Mouse (Mus musculus): ENCODE data around the gene Slc17a3. TPM values are rescaled to one million over a fixed set of nuclear protein-coding genes. Genes with fewer than 3 reads are reported as not detected.

Gene Slc17a3
- polyA plus RNA-seq, 1 experiment from 2014 or later: 0.18 TPM

GRCm38 (mm10) chr13:23887026-23887725 is 47.9 kb downstream of the Slc17a3 start:
- no peak for ATAC-seq (ENCODE audit: low FRiP score, low read depth)
- Histone ChIP-seq H3K9ac (no peak overlapping the region), H3K36me3 (no peaks in the 10 kb centered on the region), H3K4me3 (no peak overlapping the region), H3K27ac (no peak overlapping the region), H3K4me1 (no peaks in the 10 kb centered on the region), H3K9me3 (no peaks in the 10 kb centered on the region), H3K4me2 (replicated peaks) (no peak overlapping the region), H3K27me3 (replicated peaks) (no peaks in the 10 kb centered on the region)
- 86% methylated on average over 3 of the region's 3 CpGs for WGBS

- H3K9ac ChIP-seq: no peak overlapping the region
- H3K4me1 ChIP-seq: peaks cover 5% of the 10 kb centered on the region; the same call in 1 of the 2 replicates
- H3K36me3 ChIP-seq: no peaks in the 10 kb centered on the region
- no peak for ATAC-seq (ENCODE audit: low FRiP score, low read depth)
- no peaks in the 10 kb centered on the region for H3K9me3 ChIP-seq
- H3K4me2 ChIP-seq (replicated peaks): no peak overlapping the region
- no peak overlapping the region for H3K4me3 ChIP-seq
- no peak overlapping the region for H3K27ac ChIP-seq
- no peaks in the 10 kb centered on the region for H3K27me3 ChIP-seq (replicated peaks)
- WGBS: 61% methylated on average over 6 of the region's 6 CpGs
Measured at GRCm38 (mm10) chr13:23889011-23889605, 49.9 kb downstream of the Slc17a3 start.

GRCm38 (mm10) chr13:23892592-23893268 is 53.5 kb downstream of the Slc17a3 start:
- no peaks in the 10 kb centered on the region for H3K9me3 ChIP-seq
- no peak overlapping the region; the same call in 1 of the 2 replicates for H3K4me2 ChIP-seq (replicated peaks)
- H3K36me3 ChIP-seq: no peaks in the 10 kb centered on the region
- H3K4me1 ChIP-seq: peaks cover 5% of the 10 kb centered on the region; the same call in 1 of the 2 replicates
- H3K27me3 ChIP-seq (replicated peaks): no peaks in the 10 kb centered on the region
- no peak overlapping the region for H3K4me3 ChIP-seq
- ATAC-seq (ENCODE audit: low FRiP score, low read depth): 0 out of 2 replicates have a peak, but pooled peaks have one; percentile 41
- 18% methylated on average over 9 of the region's 9 CpGs for WGBS
- no peak overlapping the region for H3K9ac ChIP-seq
- no peak overlapping the region for H3K27ac ChIP-seq

- no peak for ATAC-seq (ENCODE audit: low FRiP score, low read depth)
- H3K9me3 ChIP-seq: no peaks in the 10 kb centered on the region
Measured at GRCm38 (mm10) chr13:23893269-23893593, 54.0 kb downstream of the Slc17a3 start.

GRCm38 (mm10) chr13:23898242-23898641 is 59.0 kb downstream of the Slc17a3 start:
- Histone ChIP-seq H3K4me3 (no peak overlapping the region), H3K27me3 (replicated peaks) (no peaks in the 10 kb centered on the region), H3K27ac (no peak overlapping the region), H3K36me3 (no peaks in the 10 kb centered on the region), H3K9ac (no peak overlapping the region), H3K9me3 (no peaks in the 10 kb centered on the region), H3K4me2 (replicated peaks) (no peak overlapping the region), H3K4me1 (peaks cover 2% of the 10 kb centered on the region; the same call in 1 of the 2 replicates)
- ATAC-seq (ENCODE audit: low FRiP score, low read depth): no peak
- WGBS: 73% methylated on average over 6 of the region's 6 CpGs

More at GRCm38 (mm10) chr13:23893269-23893593, 54.0 kb downstream of the Slc17a3 start:
- Histone ChIP-seq H3K27ac (no peak overlapping the region), H3K4me2 (replicated peaks) (no peak overlapping the region; the same call in 1 of the 2 replicates), H3K4me3 (no peak overlapping the region), H3K4me1 (peaks cover 5% of the 10 kb centered on the region; the same call in 1 of the 2 replicates), H3K9ac (no peak overlapping the region), H3K36me3 (no peaks in the 10 kb centered on the region), H3K27me3 (replicated peaks) (no peaks in the 10 kb centered on the region)
- WGBS: 22% methylated on average over 4 of the region's 4 CpGs

GRCm38 (mm10) chr13:23906906-23907305 is 67.7 kb downstream of the Slc17a3 start:
- no peak overlapping the region for H3K9ac ChIP-seq
- H3K27me3 ChIP-seq (replicated peaks): no peaks in the 10 kb centered on the region
- H3K4me2 ChIP-seq (replicated peaks): no peak overlapping the region
- no peaks in the 10 kb centered on the region for H3K36me3 ChIP-seq
- H3K9me3 ChIP-seq: no peaks in the 10 kb centered on the region
- no peaks in the 10 kb centered on the region for H3K4me1 ChIP-seq
- 95% methylated on average over 5 of the region's 5 CpGs for WGBS
- H3K27ac ChIP-seq: no peak overlapping the region
- ATAC-seq (ENCODE audit: low FRiP score, low read depth): no peak
- H3K4me3 ChIP-seq: no peak overlapping the region

- no peak overlapping the region for H3K4me3 ChIP-seq
- 84% methylated on average over 5 of the region's 5 CpGs for WGBS
- H3K4me1 ChIP-seq: no peaks in the 10 kb centered on the region
- no peak for ATAC-seq (ENCODE audit: low FRiP score, low read depth)
- H3K36me3 ChIP-seq: no peaks in the 10 kb centered on the region
- no peak overlapping the region for H3K9ac ChIP-seq
- no peak overlapping the region for H3K27ac ChIP-seq
- H3K4me2 ChIP-seq (replicated peaks): no peak overlapping the region
- H3K27me3 ChIP-seq (replicated peaks): no peaks in the 10 kb centered on the region
- H3K9me3 ChIP-seq: no peaks in the 10 kb centered on the region
Measured at GRCm38 (mm10) chr13:23910121-23910520, 70.9 kb downstream of the Slc17a3 start.

Other genes starting within 250 kb of the Slc17a3 start
- gene Hist1h2be, start 218.3 kb upstream of the Slc17a3 start, polyA plus RNA-seq (2016; fragmentation: Nextera tagmentation; extraction: Ambion mirVana): 1.9 and 2.1 TPM in 2 replicates
- 12.8 and 20.3 TPM in 2 replicates for gene Hist1h1e, start 216.9 kb upstream of the Slc17a3 start, polyA plus RNA-seq (2016; fragmentation: Nextera tagmentation; extraction: Ambion mirVana)
- gene Hist1h2ac, start 155.5 kb upstream of the Slc17a3 start, polyA plus RNA-seq (2016; fragmentation: Nextera tagmentation; extraction: Ambion mirVana): 0.66 and 0.74 TPM in 2 replicates
- gene Hist1h2bc, start 155.2 kb upstream of the Slc17a3 start, polyA plus RNA-seq (2016; fragmentation: Nextera tagmentation; extraction: Ambion mirVana): 28.0 and 29.4 TPM in 2 replicates
- gene Hist1h1t, start 143.6 kb upstream of the Slc17a3 start, polyA plus RNA-seq (2016; fragmentation: Nextera tagmentation; extraction: Ambion mirVana): 0.23 TPM in 1 of 2 replicates, not detected in the other
- gene Hist1h4c, start 141.0 kb upstream of the Slc17a3 start, polyA plus RNA-seq (2016; fragmentation: Nextera tagmentation; extraction: Ambion mirVana): 5.1 and 7.8 TPM in 2 replicates
- gene Hfe, start 128.6 kb upstream of the Slc17a3 start, polyA plus RNA-seq (2016; fragmentation: Nextera tagmentation; extraction: Ambion mirVana): 3.9 TPM in 2 replicates
- gene Hist1h1c, start 100.6 kb upstream of the Slc17a3 start, polyA plus RNA-seq (2016; fragmentation: Nextera tagmentation; extraction: Ambion mirVana): 13.3 and 13.6 TPM in 2 replicates
- gene Hist1h3c, start 93.8 kb upstream of the Slc17a3 start, polyA plus RNA-seq (2016; fragmentation: Nextera tagmentation; extraction: Ambion mirVana): 6.8 and 7.4 TPM in 2 replicates
- gene Hist1h2bb, start 92.7 kb upstream of the Slc17a3 start, polyA plus RNA-seq (2016; fragmentation: Nextera tagmentation; extraction: Ambion mirVana): 1.3 and 1.7 TPM in 2 replicates
- gene Hist1h2ab, start 88.3 kb upstream of the Slc17a3 start, polyA plus RNA-seq (2016; fragmentation: Nextera tagmentation; extraction: Ambion mirVana): 28.5 and 44.2 TPM in 2 replicates
- gene Hist1h3b, start 87.2 kb upstream of the Slc17a3 start, polyA plus RNA-seq (2016; fragmentation: Nextera tagmentation; extraction: Ambion mirVana): 5.8 and 10.0 TPM in 2 replicates
- 4.5 and 6.1 TPM in 2 replicates for gene Hist1h4b, start 82.4 kb upstream of the Slc17a3 start, polyA plus RNA-seq (2016; fragmentation: Nextera tagmentation; extraction: Ambion mirVana)
- 1.0 TPM in 1 of 2 replicates, not detected in the other for gene Hist1h4a, start 78.2 kb upstream of the Slc17a3 start, polyA plus RNA-seq (2016; fragmentation: Nextera tagmentation; extraction: Ambion mirVana)
- 3.5 and 3.6 TPM in 2 replicates for gene Hist1h3a, start 77.0 kb upstream of the Slc17a3 start, polyA plus RNA-seq (2016; fragmentation: Nextera tagmentation; extraction: Ambion mirVana)
- gene Hist1h1a, start 75.8 kb upstream of the Slc17a3 start, polyA plus RNA-seq (2016; fragmentation: Nextera tagmentation; extraction: Ambion mirVana): 1.5 and 3.0 TPM in 2 replicates
- not detected in 2 replicates for gene Trim38, start 69.5 kb upstream of the Slc17a3 start, polyA plus RNA-seq (2016; fragmentation: Nextera tagmentation; extraction: Ambion mirVana)
- gene Slc17a2, start 32.4 kb upstream of the Slc17a3 start, polyA plus RNA-seq (2016; fragmentation: Nextera tagmentation; extraction: Ambion mirVana): not detected in 2 replicates
- gene Slc17a1, start 28.3 kb downstream of the Slc17a3 start, polyA plus RNA-seq (2016; fragmentation: Nextera tagmentation; extraction: Ambion mirVana): not detected in 2 replicates
- gene Slc17a4, start 75.6 kb downstream of the Slc17a3 start, polyA plus RNA-seq (2016; fragmentation: Nextera tagmentation; extraction: Ambion mirVana): 0.14 and 0.37 TPM in 2 replicates
- not detected in 2 replicates for gene Hist1h2ba, start 94.7 kb downstream of the Slc17a3 start, polyA plus RNA-seq (2016; fragmentation: Nextera tagmentation; extraction: Ambion mirVana)
- gene Hist1h2aa, start 95.0 kb downstream of the Slc17a3 start, polyA plus RNA-seq (2016; fragmentation: Nextera tagmentation; extraction: Ambion mirVana): not detected in 2 replicates
- 0.50 and 0.79 TPM in 2 replicates for gene Scgn, start 151.8 kb downstream of the Slc17a3 start, polyA plus RNA-seq (2016; fragmentation: Nextera tagmentation; extraction: Ambion mirVana)

All from neural tube, embryonic 12.5 days (tissue).